Mouse (Mus musculus): ENCODE measurements at regions not wholly inside any gene's neighbourhood (a gene's known extent, or its start where the extent isn't known, plus 50 kb on each side); places are given as distances from the start of the nearest gene placed in this dataset.

DNA sequence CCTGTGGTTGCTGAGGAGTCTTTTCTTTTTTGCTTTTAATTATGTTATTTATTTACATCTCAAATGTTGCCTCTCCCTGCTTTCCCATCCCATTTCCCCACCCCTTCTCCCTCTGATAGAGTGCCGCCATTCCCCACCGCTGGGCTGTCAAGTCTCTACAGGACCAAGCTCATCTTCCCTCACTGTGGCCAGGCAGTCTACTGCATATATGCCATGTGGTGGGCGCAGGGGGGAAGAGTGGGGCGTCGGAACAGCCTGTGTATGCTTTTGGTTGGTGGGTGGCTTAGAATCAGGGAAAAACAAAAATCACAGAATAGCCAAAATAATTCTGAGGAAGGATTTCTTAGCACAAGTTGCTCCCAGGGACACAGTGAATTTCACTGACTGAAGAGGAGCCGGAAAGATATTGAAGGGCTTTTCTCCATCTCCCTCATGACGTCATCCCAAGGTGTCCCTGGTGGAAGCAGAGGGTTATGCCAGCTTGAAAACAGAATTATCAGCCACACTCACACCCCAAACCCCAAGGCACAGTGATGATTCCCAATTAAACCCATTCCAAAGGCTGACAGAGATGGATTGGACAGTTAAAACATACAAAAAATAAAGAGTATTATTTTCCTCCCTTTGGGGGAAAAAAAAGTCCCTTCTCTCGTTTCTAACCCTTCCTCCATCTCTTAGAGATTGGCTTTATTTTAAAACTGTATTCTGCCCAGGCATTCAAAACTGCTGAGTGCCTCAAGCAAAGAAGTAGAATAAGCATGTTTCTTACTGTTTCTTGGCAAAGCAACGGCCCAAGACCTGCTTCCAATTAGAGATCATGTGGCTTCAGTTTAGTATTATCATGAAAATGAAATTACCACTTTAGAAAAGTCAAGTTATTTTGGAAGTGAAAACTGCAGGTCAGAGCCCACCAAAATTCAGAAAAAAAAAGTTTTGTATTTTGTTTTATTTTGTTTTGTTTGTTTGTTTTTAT is 232.0 kb downstream of the Clic5 start:
- no peak for DNase-seq

DNA sequence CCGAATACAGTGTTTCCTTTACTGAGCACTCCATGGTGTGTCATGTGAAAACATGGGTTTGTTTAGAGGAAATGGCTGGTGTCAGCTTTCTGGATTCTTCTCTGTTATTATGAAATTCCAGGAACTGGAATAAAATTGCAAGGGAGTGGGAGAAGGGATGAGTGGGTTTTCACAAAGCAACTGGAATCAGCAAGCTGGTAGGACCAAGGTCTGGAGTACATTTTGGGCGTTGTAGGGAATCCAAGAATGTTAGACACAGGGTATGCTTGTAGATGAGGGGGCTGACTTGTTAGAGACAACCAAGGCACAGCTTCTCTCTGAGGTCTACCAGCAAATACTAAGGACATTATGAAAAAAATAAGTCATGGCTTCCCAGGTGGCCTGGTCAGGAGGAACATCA is 233.8 kb downstream of the Clic5 start:
- no peak for DNase-seq

DNA sequence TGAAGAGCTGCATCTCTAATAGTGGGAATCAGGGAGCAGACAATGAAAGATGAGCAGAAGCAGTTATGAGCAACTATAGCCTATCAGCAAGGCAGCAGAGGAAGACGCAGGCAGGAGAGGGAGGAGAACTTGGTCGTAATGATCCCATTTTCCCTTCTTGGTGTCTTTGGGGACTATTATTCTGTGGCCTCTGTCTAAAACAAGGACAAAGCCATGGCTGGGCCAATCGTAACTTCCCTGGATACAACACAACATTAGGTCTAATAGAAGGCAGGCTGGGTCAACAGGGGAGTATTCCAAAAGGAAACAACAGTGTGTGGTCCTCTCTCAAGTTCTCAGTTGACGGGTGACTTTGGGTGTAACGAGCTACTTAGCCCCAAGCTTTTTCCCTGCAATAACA is 234.5 kb downstream of the Clic5 start:
- DNase-seq = no peak

DNA sequence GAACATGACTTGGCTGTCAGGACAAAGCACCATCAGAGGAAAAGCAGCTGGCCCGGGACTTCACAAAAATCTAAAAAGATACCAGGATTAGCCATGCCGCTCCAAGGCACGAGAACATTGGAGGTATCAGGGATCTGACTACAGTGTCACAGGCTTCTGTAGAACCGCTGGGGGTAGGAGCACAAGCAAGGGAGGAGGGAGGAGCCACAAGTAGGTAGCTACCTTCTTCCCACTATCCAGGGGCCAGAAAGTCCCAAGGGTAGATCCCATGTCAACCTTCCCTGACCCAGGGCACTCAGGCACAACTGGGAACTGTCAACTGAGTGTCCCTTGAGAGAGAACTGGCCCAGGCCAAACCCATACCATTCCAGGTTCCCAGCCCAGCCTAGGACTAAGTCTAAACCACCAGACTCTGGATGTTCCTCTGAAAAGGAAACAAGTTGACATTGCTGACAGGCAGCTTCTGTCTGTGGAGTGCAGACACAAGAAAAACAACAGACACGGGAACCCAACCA is 235.1 kb downstream of the Clic5 start:
- DNase-seq = no peak

DNA sequence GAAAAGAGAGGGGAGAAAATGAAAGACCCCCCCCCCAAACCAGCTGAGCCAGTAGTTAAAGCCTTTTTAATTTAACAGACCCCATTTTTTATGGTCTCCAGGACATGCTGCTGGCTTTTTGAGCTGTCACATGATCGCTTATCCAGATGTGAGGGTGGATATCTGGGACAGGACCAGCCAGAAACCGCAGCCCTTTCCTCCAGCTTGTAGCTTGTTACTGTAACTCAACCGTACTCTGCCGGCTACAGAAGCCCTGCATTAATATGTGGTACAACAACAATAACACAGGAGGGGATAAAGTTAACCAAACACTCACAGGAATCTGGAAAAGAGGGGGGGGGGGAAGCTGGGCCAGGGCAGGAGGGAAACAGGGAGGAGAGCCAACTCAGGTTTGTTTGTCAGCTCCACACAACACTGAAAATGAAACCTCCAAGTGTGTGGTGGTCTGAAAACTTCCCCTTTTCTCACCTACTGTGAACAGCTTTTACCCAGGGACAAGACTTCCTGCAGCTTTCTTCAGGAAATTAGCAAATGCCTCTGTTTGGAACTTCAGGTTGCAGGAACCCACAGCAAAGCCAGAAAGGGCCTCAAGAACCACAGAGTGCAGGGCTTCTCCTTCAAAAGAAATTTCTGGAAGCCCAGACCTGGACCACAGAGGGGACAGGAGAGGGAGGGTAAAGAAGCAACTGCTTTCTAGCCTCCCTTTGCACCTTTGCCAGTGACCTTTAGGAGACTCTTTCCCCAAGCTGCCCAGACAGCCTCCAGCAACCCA is 244.3 kb downstream of the Clic5 start:
- DNase-seq = no peak

DNA sequence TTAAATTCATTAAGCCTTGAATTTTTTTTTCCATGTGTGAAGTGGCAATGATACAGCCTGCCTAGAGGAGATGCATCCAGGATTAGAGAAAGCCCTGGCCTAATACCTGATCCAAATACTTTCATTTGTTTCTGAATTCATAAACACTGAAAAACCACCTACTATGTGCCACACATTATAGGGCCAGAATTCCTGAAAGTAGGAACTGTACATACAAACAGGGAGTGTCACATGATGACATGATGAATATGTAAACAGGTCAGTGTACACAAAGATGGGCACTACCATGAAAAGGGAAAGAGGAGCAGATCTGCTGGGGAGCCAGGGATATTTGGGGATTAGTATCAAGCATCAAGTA is 244.9 kb downstream of the Clic5 start:
- DNase-seq = no peak

DNA sequence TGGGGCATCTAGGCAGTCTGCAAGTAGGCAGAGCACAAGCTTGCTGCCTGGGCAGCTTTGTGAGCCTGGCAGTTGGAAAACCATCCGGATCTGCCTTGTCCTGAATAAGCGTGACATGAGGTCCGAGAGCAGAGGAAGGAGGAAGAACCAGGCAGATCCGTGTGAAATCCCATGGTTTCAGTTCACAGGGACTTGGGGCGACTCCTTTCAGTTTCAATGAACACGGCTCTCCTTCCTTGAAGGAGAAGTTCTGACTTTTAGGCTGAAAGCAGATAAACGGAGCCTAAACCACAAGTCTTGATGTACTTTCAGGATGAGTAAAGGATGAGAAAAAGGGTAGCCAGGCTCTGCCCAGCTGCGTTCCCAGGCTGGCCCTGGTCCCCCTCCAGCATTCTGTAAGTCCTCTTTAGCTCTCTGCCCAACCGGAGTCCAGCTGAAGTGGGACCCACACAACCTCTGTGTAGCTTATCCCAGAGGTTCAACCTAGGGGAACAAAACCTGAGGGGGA is 248.2 kb downstream of the Clic5 start:
- DNase-seq = no peak

DNA sequence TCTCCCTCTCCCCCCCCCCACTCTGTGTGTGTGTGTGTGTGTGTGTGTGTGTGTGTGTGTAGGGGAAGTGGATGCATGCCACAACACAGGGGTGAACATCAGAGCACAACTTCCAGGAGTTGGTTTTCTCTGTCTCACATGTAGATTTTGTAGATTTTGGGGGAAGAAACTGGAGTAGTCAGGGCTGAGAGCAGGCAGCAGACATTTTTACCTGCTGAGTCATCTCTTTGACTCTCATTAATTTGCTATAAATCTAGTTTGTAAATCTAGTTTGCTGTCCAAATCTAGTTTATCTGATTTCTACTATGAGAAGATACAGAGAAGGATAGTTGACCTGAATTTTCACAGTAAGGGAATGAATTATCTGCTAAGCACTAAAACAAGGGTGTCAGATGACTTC is 250.1 kb downstream of the Clic5 start:
- no peak for DNase-seq

DNA sequence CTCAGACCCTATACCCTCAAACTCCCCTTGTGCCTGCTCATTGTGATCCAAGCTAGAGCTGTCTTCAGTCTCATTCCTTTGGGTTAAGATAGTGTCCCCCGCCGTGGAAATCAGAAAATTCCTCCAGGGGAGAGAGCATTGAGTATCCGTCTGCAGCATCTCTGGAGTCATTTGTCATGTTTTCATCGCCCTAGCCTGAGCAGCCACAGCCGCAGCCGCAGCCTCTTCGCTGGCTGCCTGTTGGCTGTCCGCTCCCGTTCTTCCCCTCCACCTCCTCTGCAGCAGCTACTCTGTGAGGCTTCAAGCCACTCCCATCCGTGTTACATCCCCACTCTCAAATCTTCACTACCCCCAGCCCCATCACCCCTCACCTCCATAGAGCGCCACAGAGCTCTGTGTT is 255.1 kb downstream of the Clic5 start:
- DNase-seq = no peak

DNA sequence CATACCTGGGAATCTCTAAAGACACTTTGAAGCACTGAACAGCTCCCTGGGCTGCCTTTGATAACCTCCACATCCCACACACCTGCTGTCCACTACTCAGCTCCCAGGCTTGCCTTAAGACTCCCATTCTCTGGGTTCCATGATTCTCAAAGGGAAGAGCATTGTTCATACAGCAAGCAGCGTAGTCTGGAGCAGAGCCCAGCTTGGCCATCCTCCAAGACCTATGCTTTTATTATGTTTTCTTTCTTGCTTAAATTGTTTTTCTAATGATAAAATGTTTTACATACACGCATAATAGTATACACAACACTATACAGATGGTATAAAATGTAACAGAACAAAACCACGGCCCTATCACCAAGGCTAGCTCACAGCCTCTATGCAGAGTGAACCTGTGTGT is 257.0 kb downstream of the Clic5 start:
- no peak for DNase-seq
